Mouse (Mus musculus) forebrain, postnatal 0 days (tissue): Measurements from ENCODE around the gene Neurod2. TPM values are rescaled to one million over a fixed set of nuclear protein-coding genes. Genes with fewer than 3 reads are reported as not detected.

ENCODE experiments used
- ATAC-seq: fragments of 200-750 bp; cut with Nextera tagmentation; 2 replicates; pipeline ENCODE4 v1.8.0; 2017; ENCODE audit warnings: mild to moderate bottlenecking, moderate library complexity
- DNase-seq: peaks from one replicate; pipeline ENCODE4 v3.0.0-alpha.2; 2015
- H3K27ac ChIP-seq: fragments of 300-500 bp; sonication (generic); 2 replicates; pipeline ENCODE4 v1.5.1; 2014; ENCODE audit warnings: low read depth, mild to moderate bottlenecking, antibody characterized with exemption, low read length, moderate library complexity, mixed read lengths
- H3K27me3 ChIP-seq: fragments of 300-500 bp; sonication (generic); 2 replicates; pipeline ENCODE4 v1.6.1; 2014; ENCODE audit warnings: mild to moderate bottlenecking, low read length, mixed read lengths; ENCODE audit not compliant: insufficient read depth
- H3K36me3 ChIP-seq: fragments of 300-500 bp; sonication (generic); 2 replicates; pipeline ENCODE4 v1.6.1; 2014; ENCODE audit warnings: mild to moderate bottlenecking, moderate library complexity; ENCODE audit not compliant: insufficient read depth
- H3K4me1 ChIP-seq: fragments of 300-500 bp; sonication (generic); 2 replicates; pipeline ENCODE4 v1.6.1; 2014; ENCODE audit warnings: antibody characterized with exemption; ENCODE audit not compliant: insufficient read depth
- H3K4me2 ChIP-seq: fragments of 300-500 bp; sonication (generic); 2 replicates; pipeline ENCODE4 v1.6.1; 2014; ENCODE audit warnings: low read depth, mild to moderate bottlenecking, moderate library complexity
- H3K4me3 ChIP-seq: fragments of 300-500 bp; sonication (generic); 2 replicates; pipeline ENCODE4 v1.5.1; 2014; ENCODE audit warnings: low read depth, low read length, mixed read lengths
- H3K9ac ChIP-seq: fragments of 300-500 bp; sonication (generic); 2 replicates; pipeline ENCODE4 v1.6.1; 2014; ENCODE audit warnings: mild to moderate bottlenecking
- H3K9me3 ChIP-seq: fragments of 300-500 bp; sonication (generic); 2 replicates; pipeline ENCODE4 v1.6.1; 2016; ENCODE audit warnings: low read length
- CTCF ChIP-seq: sonication (generic); IDR thresholded peaks from 2 replicates; pipeline ENCODE4 v1.5.1; 2016; ENCODE audit warnings: antibody characterized with exemption, control low read depth, low read depth
- WGBS: fragments of 180-500 bp; shearing (Covaris S2); extraction: QIAGEN DNeasy Blood & Tissue Kit; methylation state at CpG from one replicate; pipeline ENCODE4 v1.1.7; 2014; 5-methylcytosine and 5-hydroxymethylcytosine counted together
- polyA plus RNA-seq: library from polyadenylated mRNA; unstranded; fragments of >200 nt; fragmentation: Nextera tagmentation; extraction: Ambion mirVana; gene quantifications from 2 replicates; pipeline ENCODE4 v1.2.1, GENCODE M21; 2015
- total RNA-seq: library from RNA; depleted of rRNA; stranded (reverse); fragments of >200 nt; gene quantifications from 2 replicates; pipeline ENCODE4 v1.2.3, GENCODE M21; 2014

Gene Neurod2
- total and polyA plus RNA-seq, 2 experiments from 2014 or later: 74.9 to 133 TPM

- WGBS: 65% methylated on average over 14 of the region's 14 CpGs
Observed at GRCm38 (mm10) chr11:98354445-98354844, 25.0 kb upstream of the Neurod2 start.

GRCm38 (mm10) chr11:98353651-98354211 is 24.3 kb upstream of the Neurod2 start:
- H3K4me3 ChIP-seq: no peak overlapping the region
- ATAC-seq (no peak), DNase-seq (no peak)
- no peak for TF ChIP-seq CTCF
- no peak overlapping the region for H3K9ac ChIP-seq
- H3K27me3 ChIP-seq: peaks cover 22% of the 10 kb centered on the region
- H3K27ac ChIP-seq: no peak overlapping the region
- 0 out of 2 replicates have a peak, but pooled peaks cover 3% of the 10 kb centered on the region for H3K4me1 ChIP-seq
- H3K4me2 ChIP-seq: no peak overlapping the region
- no peaks in the 10 kb centered on the region for H3K36me3 ChIP-seq
- no peaks in the 10 kb centered on the region for H3K9me3 ChIP-seq
- 33% methylated on average over 8 of the region's 8 CpGs for WGBS

More at GRCm38 (mm10) chr11:98354445-98354844, 25.0 kb upstream of the Neurod2 start:
- Histone ChIP-seq H3K27me3 (peaks cover 15% of the 10 kb centered on the region), H3K36me3 (no peaks in the 10 kb centered on the region), H3K9me3 (no peaks in the 10 kb centered on the region), H3K27ac (no peak overlapping the region), H3K4me2 (no peak overlapping the region), H3K4me3 (no peak overlapping the region), H3K9ac (no peak overlapping the region), H3K4me1 (peaks cover 9% of the 10 kb centered on the region; the same call in 1 of the 2 replicates)
- ATAC-seq (no peak), DNase-seq (no peak)
- no peak for TF ChIP-seq CTCF

- no peaks in the 10 kb centered on the region for H3K36me3 ChIP-seq
- no peak overlapping the region for H3K9ac ChIP-seq
- no peak overlapping the region for H3K4me3 ChIP-seq
- ATAC-seq (no peak), DNase-seq (no peak)
- no peaks in the 10 kb centered on the region for H3K9me3 ChIP-seq
- no peak overlapping the region for H3K27ac ChIP-seq
- H3K27me3 ChIP-seq: peaks cover 23% of the 10 kb centered on the region
- no peak for TF ChIP-seq CTCF
- no peak overlapping the region for H3K4me2 ChIP-seq
- H3K4me1 ChIP-seq: 0 out of 2 replicates have a peak, but pooled peaks cover 5% of the 10 kb centered on the region
- 78% methylated on average over 18 of the region's 18 CpGs for WGBS
Observed at GRCm38 (mm10) chr11:98352272-98352990, 23.0 kb upstream of the Neurod2 start.

- Histone ChIP-seq H3K9me3 (no peaks in the 10 kb centered on the region), H3K4me2 (peak overlapping the region; percentile 98), H3K27ac (no peak overlapping the region), H3K9ac (peak overlapping the region; percentile 59; the same call in 1 of the 2 replicates), H3K4me1 (0 out of 2 replicates have a peak, but pooled peaks cover 2% of the 10 kb centered on the region), H3K4me3 (peak overlapping the region; percentile 62), H3K27me3 (peaks cover 34% of the 10 kb centered on the region), H3K36me3 (no peaks in the 10 kb centered on the region)
- WGBS: 6% methylated on average over 9 of the region's 9 CpGs
- ATAC-seq: no peak
- no peak for DNase-seq
- no peak for TF ChIP-seq CTCF
Observed at GRCm38 (mm10) chr11:98349308-98349707, 19.9 kb upstream of the Neurod2 start.

GRCm38 (mm10) chr11:98348083-98348961 is 18.9 kb upstream of the Neurod2 start, which contains the start of gene Ppp1r1b:
Gene Ppp1r1b (plus strand): TSS chr11:98348404.
- Histone ChIP-seq H3K27me3 (peaks cover 34% of the 10 kb centered on the region), H3K27ac (0 out of 2 replicates have a peak within 1 kb of the TSS, but pooled peaks have one; percentile 2), H3K9me3 (no peaks in the 10 kb centered on the region), H3K4me3 (peak within 1 kb of the TSS; percentile 62), H3K9ac (peak within 1 kb of the TSS; percentile 59), H3K4me1 (0 out of 2 replicates have a peak, but pooled peaks cover 2% of the 10 kb centered on the region), H3K4me2 (peak within 1 kb of the TSS; percentile 98), H3K36me3 (no peaks in the 10 kb centered on the region)
- 2% methylated on average over 55 of the region's 55 CpGs for WGBS
- TF ChIP-seq CTCF: no peak
- ATAC-seq (peak; percentile 83), DNase-seq (peak; percentile 82)

GRCm38 (mm10) chr11:98347385-98348082 is 18.1 kb upstream of the Neurod2 start:
- 0 out of 2 replicates have a peak overlapping the region, but pooled peaks have one; percentile 2 for H3K27ac ChIP-seq
- TF ChIP-seq CTCF: no peak
- H3K4me1 ChIP-seq: 0 out of 2 replicates have a peak, but pooled peaks cover 2% of the 10 kb centered on the region
- H3K27me3 ChIP-seq: peaks cover 34% of the 10 kb centered on the region
- peak; percentile 50 for DNase-seq
- H3K4me3 ChIP-seq: peak overlapping the region; percentile 62
- no peak overlapping the region for H3K9ac ChIP-seq
- H3K4me2 ChIP-seq: peak overlapping the region; percentile 98
- no peaks in the 10 kb centered on the region for H3K36me3 ChIP-seq
- H3K9me3 ChIP-seq: no peaks in the 10 kb centered on the region
- WGBS: 3% methylated on average over 11 of the region's 12 CpGs
- ATAC-seq: peak; percentile 59
